Mouse (Mus musculus) cerebellum, postnatal 25 days (tissue): ENCODE results near the gene Fem1b.
"Not testable (repeated sequence)": the region's sequence is repeated elsewhere in the genome, so short reads cannot be mapped to it uniquely, and the experiment has no call there.

Experiments
- DNase-seq, 2 experiments: peaks; one replicate each; pipeline ENCODE4 v3.0.0; 2021; ENCODE audit warnings: mixed read lengths in 2 of 2

Gene Fem1b

GRCm38 (mm10) chr9:62826456-62826855 lies 14.7 kb upstream of the Fem1b start:
- no peak for DNase-seq

GRCm38 (mm10) chr9:62825791-62826393 lies 14.2 kb upstream of the Fem1b start:
- DNase-seq = no peak

- DNase-seq = no peak
Measured at GRCm38 (mm10) chr9:62821811-62822210, 10.1 kb upstream of the Fem1b start.

- DNase-seq = no peak
Measured at GRCm38 (mm10) chr9:62820829-62821228, 9.1 kb upstream of the Fem1b start.

- not testable (repeated sequence) for DNase-seq
Measured at GRCm38 (mm10) chr9:62819910-62820309, 8.2 kb upstream of the Fem1b start.

- no peak for DNase-seq
Measured at GRCm38 (mm10) chr9:62819494-62819893, 7.8 kb upstream of the Fem1b start.

- DNase-seq = peak; percentile 25 to 50
Measured at GRCm38 (mm10) chr9:62817828-62818614, 6.3 kb upstream of the Fem1b start.

- DNase-seq = peak in 1 of 2 experiments; percentile 21
Measured at GRCm38 (mm10) chr9:62817099-62817571, 5.4 kb upstream of the Fem1b start.

- DNase-seq = no peak
Measured at GRCm38 (mm10) chr9:62816323-62817098, 4.8 kb upstream of the Fem1b start.

GRCm38 (mm10) chr9:62814751-62815150 lies 3.0 kb upstream of the Fem1b start:
- DNase-seq = no peak

GRCm38 (mm10) chr9:62812216-62813049 lies 699 bp upstream of the Fem1b start:
- DNase-seq = peak in 1 of 2 experiments; percentile 34

- DNase-seq = no peak
Measured at GRCm38 (mm10) chr9:62810543-62811515, 905 bp downstream of the Fem1b start.

GRCm38 (mm10) chr9:62810095-62810494 lies 1.6 kb downstream of the Fem1b start:
- no peak for DNase-seq

- not testable (repeated sequence) for DNase-seq
Measured at GRCm38 (mm10) chr9:62799218-62799617, 12.5 kb downstream of the Fem1b start.

- DNase-seq = peak; percentile 48 to 63
Measured at GRCm38 (mm10) chr9:62789856-62790255, 21.9 kb downstream of the Fem1b start.

- DNase-seq = peak in 1 of 2 experiments; percentile 30
Measured at GRCm38 (mm10) chr9:62786721-62787120, 25.0 kb downstream of the Fem1b start.

- no peak for DNase-seq
Measured at GRCm38 (mm10) chr9:62784233-62784632, 27.5 kb downstream of the Fem1b start.

GRCm38 (mm10) chr9:62782976-62783781 lies 28.6 kb downstream of the Fem1b start:
- DNase-seq = peak; percentile 26 to 65

- DNase-seq = no peak
Measured at GRCm38 (mm10) chr9:62781965-62782364, 29.8 kb downstream of the Fem1b start.

GRCm38 (mm10) chr9:62778721-62779120 lies 33.0 kb downstream of the Fem1b start:
- no peak for DNase-seq
